Mouse (Mus musculus): ENCODE measurements around the gene Prex1. TPM values are rescaled to one million over a fixed set of nuclear protein-coding genes. Genes with fewer than 3 reads are reported as not detected.

The Prex1 gene
- total and polyA plus RNA-seq, 3 experiments, result 3.8 to 21.6 (median 5.9) TPM

GRCm38 (mm10) chr2:166575419-166575818, 138.2 kb downstream of the Prex1 start:
- no peak for ATAC-seq (ENCODE audit: extremely low read depth, insufficient number of reproducible peaks, low FRiP score, poor library complexity, severe bottlenecking)
- Histone ChIP-seq H3K4me3 (ENCODE audit: low read depth, low read length) (no peak overlapping the region), H3K27me3 (ENCODE audit: insufficient read depth, low read length) (no peaks in the 10 kb centered on the region), H3K4me1 (ENCODE audit: insufficient read depth, low read depth, low read length) (no peaks in the 10 kb centered on the region), H3K36me3 (replicated peaks) (no peaks in the 10 kb centered on the region), H3K9me3 (replicated peaks) (peaks cover 52% of the 10 kb centered on the region)
- no peak for DNase-seq (ENCODE audit: low spot score)
- TF ChIP-seq GATA2 (IDR thresholded peaks at IDR 0.05; ENCODE audit: borderline replicate concordance, low read depth, low read length) (no peak), POLR2AphosphoS5 (IDR thresholded peaks at IDR 0.05; ENCODE audit: insufficient replicate concordance, low read depth, low read length) (no peak), GATA1 (IDR thresholded peaks at IDR 0.05; ENCODE audit: borderline replicate concordance, low read length) (no peak), TAL1 (conservative IDR thresholded peaks at IDR 0.05; ENCODE audit: low read depth, low read length) (no peak)

GRCm38 (mm10) chr2:166574934-166575333, 138.7 kb downstream of the Prex1 start:
- ATAC-seq (ENCODE audit: extremely low read depth, insufficient number of reproducible peaks, low FRiP score, poor library complexity, severe bottlenecking) (peak; percentile 35; the same call in 1 of the 2 replicates), DNase-seq (ENCODE audit: low spot score) (no peak)
- Histone ChIP-seq H3K4me3 (ENCODE audit: low read depth, low read length) (no peak overlapping the region), H3K9me3 (replicated peaks) (peaks cover 57% of the 10 kb centered on the region), H3K27me3 (ENCODE audit: insufficient read depth, low read length) (no peaks in the 10 kb centered on the region), H3K4me1 (ENCODE audit: insufficient read depth, low read depth, low read length) (no peaks in the 10 kb centered on the region), H3K36me3 (replicated peaks) (no peaks in the 10 kb centered on the region)
- no peak for TF ChIP-seq TAL1 (conservative IDR thresholded peaks at IDR 0.05; ENCODE audit: low read depth, low read length)
- no peak for TF ChIP-seq POLR2AphosphoS5 (IDR thresholded peaks at IDR 0.05; ENCODE audit: insufficient replicate concordance, low read depth, low read length)
- no peak for TF ChIP-seq GATA2 (IDR thresholded peaks at IDR 0.05; ENCODE audit: borderline replicate concordance, low read depth, low read length)
- TF ChIP-seq CTCF (IDR thresholded peaks at IDR 0.05; ENCODE audit: low read depth, low read length), result peak; percentile 78
- TF ChIP-seq GATA1 (IDR thresholded peaks at IDR 0.05; ENCODE audit: borderline replicate concordance, low read length), result no peak

DNA sequence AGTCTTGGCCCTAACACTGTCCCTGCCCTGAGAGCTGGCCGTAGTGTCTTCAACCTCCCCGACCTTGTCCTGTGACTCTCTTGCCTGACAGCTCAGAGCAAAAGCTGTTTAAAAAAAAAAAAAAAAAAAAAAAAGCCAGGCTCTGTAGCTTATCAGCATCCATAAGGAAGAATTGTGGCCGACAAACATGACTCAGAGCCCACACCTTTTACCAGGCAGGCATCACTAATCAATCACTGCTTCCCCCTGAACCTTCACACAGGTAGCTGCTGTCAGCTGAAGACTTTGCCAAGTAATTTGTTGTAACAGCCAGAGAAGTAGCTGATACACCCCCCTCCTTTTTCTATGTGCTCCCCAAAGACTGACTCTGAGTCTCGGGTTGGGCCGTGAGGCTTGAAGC, 140.0 kb downstream of the Prex1 start:
- TF ChIP-seq GATA2 (IDR thresholded peaks at IDR 0.05; ENCODE audit: borderline replicate concordance, low read depth, low read length) (no peak), TAL1 (conservative IDR thresholded peaks at IDR 0.05; ENCODE audit: low read depth, low read length) (no peak), CTCF (IDR thresholded peaks at IDR 0.05; ENCODE audit: low read depth, low read length) (no peak), GATA1 (IDR thresholded peaks at IDR 0.05; ENCODE audit: borderline replicate concordance, low read length) (no peak), POLR2AphosphoS5 (IDR thresholded peaks at IDR 0.05; ENCODE audit: insufficient replicate concordance, low read depth, low read length) (no peak)
- Histone ChIP-seq H3K4me3 (ENCODE audit: low read depth, low read length) (no peak overlapping the region), H3K36me3 (replicated peaks) (no peaks in the 10 kb centered on the region), H3K4me1 (ENCODE audit: insufficient read depth, low read depth, low read length) (no peaks in the 10 kb centered on the region), H3K27me3 (ENCODE audit: insufficient read depth, low read length) (no peaks in the 10 kb centered on the region), H3K9me3 (replicated peaks) (peaks cover 62% of the 10 kb centered on the region)
- ATAC-seq (ENCODE audit: extremely low read depth, insufficient number of reproducible peaks, low FRiP score, poor library complexity, severe bottlenecking) (no peak), DNase-seq (ENCODE audit: low spot score) (no peak)

DNA sequence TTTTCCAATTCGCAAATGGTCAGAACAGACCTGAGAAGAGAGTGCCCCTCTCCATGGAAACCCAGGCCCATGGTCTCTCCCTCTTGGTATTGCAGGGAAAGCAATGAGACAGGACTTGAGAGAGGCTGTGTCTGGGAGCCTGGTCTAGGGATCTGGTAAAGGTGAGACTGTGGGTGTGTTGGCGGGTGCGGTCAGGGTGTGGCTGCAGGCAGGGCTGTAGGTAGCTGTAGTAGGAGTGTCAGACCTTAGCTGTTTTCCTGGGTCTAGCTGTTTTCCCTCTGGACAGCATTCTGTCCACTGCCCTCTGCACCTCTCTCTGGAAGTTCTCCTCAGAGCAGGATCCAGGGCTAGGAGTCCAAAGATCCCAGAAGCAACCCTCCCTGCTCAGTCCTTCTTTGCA, 141.3 kb downstream of the Prex1 start:
- no peaks in the 10 kb centered on the region for H3K4me1 ChIP-seq (ENCODE audit: insufficient read depth, low read depth, low read length)
- H3K27me3 ChIP-seq (ENCODE audit: insufficient read depth, low read length), result no peaks in the 10 kb centered on the region
- H3K36me3 ChIP-seq (replicated peaks), result no peaks in the 10 kb centered on the region
- ATAC-seq (ENCODE audit: extremely low read depth, insufficient number of reproducible peaks, low FRiP score, poor library complexity, severe bottlenecking), result no peak
- DNase-seq (ENCODE audit: low spot score), result no peak
- TF ChIP-seq POLR2AphosphoS5 (IDR thresholded peaks at IDR 0.05; ENCODE audit: insufficient replicate concordance, low read depth, low read length) (no peak), TAL1 (conservative IDR thresholded peaks at IDR 0.05; ENCODE audit: low read depth, low read length) (no peak), GATA1 (IDR thresholded peaks at IDR 0.05; ENCODE audit: borderline replicate concordance, low read length) (no peak), CTCF (IDR thresholded peaks at IDR 0.05; ENCODE audit: low read depth, low read length) (no peak), GATA2 (IDR thresholded peaks at IDR 0.05; ENCODE audit: borderline replicate concordance, low read depth, low read length) (no peak)
- no peak overlapping the region for H3K4me3 ChIP-seq (ENCODE audit: low read depth, low read length)
- H3K9me3 ChIP-seq (replicated peaks), result peaks cover 70% of the 10 kb centered on the region

DNA sequence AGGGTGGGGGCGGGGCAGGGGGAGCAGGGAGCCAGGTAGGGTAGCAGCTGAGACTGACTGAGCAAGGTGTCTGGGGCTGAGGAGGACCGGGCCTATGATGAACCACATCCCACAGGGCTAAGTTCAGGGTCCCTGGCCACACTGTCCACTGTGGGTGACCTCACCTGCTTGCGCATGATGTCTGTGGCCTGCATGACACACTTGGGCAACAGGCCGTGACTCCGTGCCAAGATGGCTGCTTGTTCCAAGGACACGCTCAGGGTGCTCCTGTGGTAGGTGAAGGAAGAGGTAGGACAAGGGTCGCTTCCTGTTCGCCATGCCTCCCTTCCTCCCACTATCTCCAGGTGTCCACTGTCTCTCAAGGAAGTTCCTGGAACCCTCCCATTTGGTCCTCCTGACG, 144.4 kb downstream of the Prex1 start:
- Histone ChIP-seq H3K36me3 (replicated peaks) (no peaks in the 10 kb centered on the region), H3K9me3 (replicated peaks) (peaks cover 71% of the 10 kb centered on the region), H3K4me3 (ENCODE audit: low read depth, low read length) (no peak overlapping the region; the same call in 1 of the 2 replicates), H3K27me3 (ENCODE audit: insufficient read depth, low read length) (no peaks in the 10 kb centered on the region; the same call in 1 of the 2 replicates), H3K4me1 (ENCODE audit: insufficient read depth, low read depth, low read length) (no peaks in the 10 kb centered on the region)
- no peak for DNase-seq (ENCODE audit: low spot score)
- TF ChIP-seq GATA2 (IDR thresholded peaks at IDR 0.05; ENCODE audit: borderline replicate concordance, low read depth, low read length) (no peak), CTCF (IDR thresholded peaks at IDR 0.05; ENCODE audit: low read depth, low read length) (no peak), GATA1 (IDR thresholded peaks at IDR 0.05; ENCODE audit: borderline replicate concordance, low read length) (no peak), POLR2AphosphoS5 (IDR thresholded peaks at IDR 0.05; ENCODE audit: insufficient replicate concordance, low read depth, low read length) (no peak), TAL1 (conservative IDR thresholded peaks at IDR 0.05; ENCODE audit: low read depth, low read length) (no peak)
- no peak for ATAC-seq (ENCODE audit: extremely low read depth, insufficient number of reproducible peaks, low FRiP score, poor library complexity, severe bottlenecking)

GRCm38 (mm10) chr2:166565503-166565902, 148.1 kb downstream of the Prex1 start:
- H3K27me3 ChIP-seq (ENCODE audit: insufficient read depth, low read length), result no peaks in the 10 kb centered on the region; the same call in 1 of the 2 replicates
- no peak overlapping the region for H3K4me3 ChIP-seq (ENCODE audit: low read depth, low read length)
- H3K9me3 ChIP-seq (replicated peaks), result peaks cover 73% of the 10 kb centered on the region
- DNase-seq (ENCODE audit: low spot score) (no peak), ATAC-seq (ENCODE audit: extremely low read depth, insufficient number of reproducible peaks, low FRiP score, poor library complexity, severe bottlenecking) (no peak)
- no peak for TF ChIP-seq GATA1 (IDR thresholded peaks at IDR 0.05; ENCODE audit: borderline replicate concordance, low read length)
- no peak for TF ChIP-seq CTCF (IDR thresholded peaks at IDR 0.05; ENCODE audit: low read depth, low read length)
- no peak for TF ChIP-seq GATA2 (IDR thresholded peaks at IDR 0.05; ENCODE audit: borderline replicate concordance, low read depth, low read length)
- TF ChIP-seq TAL1 (conservative IDR thresholded peaks at IDR 0.05; ENCODE audit: low read depth, low read length), result no peak
- TF ChIP-seq POLR2AphosphoS5 (IDR thresholded peaks at IDR 0.05; ENCODE audit: insufficient replicate concordance, low read depth, low read length), result no peak
- no peaks in the 10 kb centered on the region for H3K36me3 ChIP-seq (replicated peaks)
- H3K4me1 ChIP-seq (ENCODE audit: insufficient read depth, low read depth, low read length), result no peaks in the 10 kb centered on the region
